17 mouse cellular contexts compared by ENCODE assay signal in the genomic region with DNA sequence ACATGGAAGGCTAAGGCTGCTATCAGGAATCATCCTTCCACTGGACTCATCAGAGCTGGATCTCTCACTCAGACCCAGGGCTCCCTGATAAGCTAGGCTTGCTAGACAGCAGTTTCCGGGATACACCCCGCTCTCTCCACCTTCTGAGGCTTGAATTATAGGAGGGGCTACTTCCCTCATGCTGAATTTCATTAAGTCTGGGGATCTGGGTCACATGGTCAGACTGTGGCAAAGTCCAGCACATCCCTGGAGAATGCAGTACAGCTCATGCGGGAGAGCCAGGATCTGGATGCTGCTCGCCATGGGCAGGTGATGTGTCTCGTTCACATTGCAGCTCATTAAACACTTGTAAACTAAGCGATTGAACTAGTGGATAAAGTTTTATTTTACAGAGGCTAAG. TPM values are rescaled to one million over a fixed set of nuclear protein-coding genes. Genes with fewer than 3 reads are reported as not detected.
DNase-seq lines count a peak whose midpoint lies in the region; ATAC-seq and TF ChIP-seq lines count a peak whose summit lies in the region.
"Had no signal": no experiment of that assay in that cellular context is flagged by ENCODE, and none has a peak within 500 bp of the region (broad histone marks: within the 10 kb centered on the region; RNA-seq: fewer than 3 reads in every experiment).

No protein-coding gene starts in this region.

- in situ Hi-C loops in Patski (cut with MboI; ENCODE audit: low pct_unique_long_range_greater_than_20kb), result no loop called here

- peak overlapping the region; percentile 15 for H3K4me2 ChIP-seq in myocyte (ENCODE audit: low read depth)
- H3K4me2 ChIP-seq: embryonic facial prominence, embryonic 12.5 days; heart, embryonic 11.5 days; limb, embryonic 13.5 days had no signal

- no peaks in the 10 kb centered on the region for H3K4me1 ChIP-seq in kidney, adult 2 months (ENCODE audit: control insufficient read depth, insufficient read depth, low read length)
- no peaks in the 10 kb centered on the region for H3K4me1 ChIP-seq in cerebellum, adult 2 months (ENCODE audit: control insufficient read depth, insufficient read depth, low read length)

- H3K4me3 ChIP-seq in C2C12 (ENCODE audit: insufficient read depth, poor library complexity, severe bottlenecking) (no peak overlapping the region), myocyte (no peak overlapping the region)
- H3K4me3 ChIP-seq in kidney, adult 2 months (ENCODE audit: insufficient read depth, low read depth, low read length), result no peak overlapping the region
- H3K4me3 ChIP-seq in cerebellum, adult 2 months (replicated peaks; ENCODE audit: insufficient read depth, low read depth, low read length), result no peak overlapping the region
- H3K4me3 ChIP-seq: embryonic facial prominence, embryonic 12.5 days; limb, embryonic 13.5 days had no signal

- POLR2A ChIA-PET in Patski (lab: Charles Lee), result no interaction called here

- CTCF ChIA-PET in Patski (lab: Charles Lee), result interaction anchor here (1.3 to 1.8 kb wide), 4 partner anchors 9 to 31 kb away, joined by 3 to 6 read pairs (median 4); no protein-coding TSS in a partner anchor

- no peak overlapping the region for H3K27ac ChIP-seq in kidney, adult 2 months (ENCODE audit: insufficient read depth, low read depth, low read length)
- H3K27ac ChIP-seq in cerebellum, adult 2 months (ENCODE audit: insufficient read depth, low read length), result no peak overlapping the region
- H3K27ac ChIP-seq: limb, embryonic 13.5 days had no signal

- H3ac ChIP-seq in C2C12 (ENCODE audit: control insufficient read depth, insufficient read length, low read depth) (no peak overlapping the region), myocyte (ENCODE audit: control insufficient read depth, insufficient read length) (no peak overlapping the region)

- TF ChIP-seq POLR2A in kidney, adult 2 months (IDR thresholded peaks at IDR 0.05; ENCODE audit: low read depth, low read length), result no peak
- TF ChIP-seq POLR2A in myocyte (IDR thresholded peaks at IDR 0.05; ENCODE audit: insufficient read length, low read depth), result no peak
- no peak for TF ChIP-seq POLR2A in cerebellum, adult 2 months (IDR thresholded peaks at IDR 0.05; ENCODE audit: borderline replicate concordance, insufficient read depth, low read length)

- TF ChIP-seq CTCF in C2C12 (IDR thresholded peaks at IDR 0.05; ENCODE audit: control insufficient read depth, insufficient read depth, insufficient read length) (no peak), Patski (IDR thresholded peaks at IDR 0.05) (no peak)
- TF ChIP-seq CTCF in kidney, adult 2 months (conservative IDR thresholded peaks at IDR 0.05; ENCODE audit: insufficient read depth, insufficient read length, low read depth, low read length), result no peak
- TF ChIP-seq CTCF in cerebellum, adult 2 months (IDR thresholded peaks at IDR 0.05; ENCODE audit: borderline replicate concordance, insufficient read depth, low read depth, low read length), result no peak

- no peaks in the 10 kb centered on the region for H3K79me3 ChIP-seq in C2C12 (ENCODE audit: low read depth)

- H3K27me3 ChIP-seq in C2C12 (ENCODE audit: control insufficient read depth, insufficient read depth, insufficient read length) (no peaks in the 10 kb centered on the region), Patski (no peaks in the 10 kb centered on the region), myocyte (ENCODE audit: control insufficient read depth, insufficient read depth, insufficient read length) (no peaks in the 10 kb centered on the region)
- H3K27me3 ChIP-seq in kidney, adult 2 months (replicated peaks; ENCODE audit: control insufficient read depth, insufficient read depth, low read length), result no peaks in the 10 kb centered on the region
- H3K27me3 ChIP-seq in cerebellum, adult 2 months (ENCODE audit: control insufficient read depth, insufficient read depth, low read length), result 0 out of 2 replicates have a peak, but pooled peaks cover 2% of the 10 kb centered on the region

- 47% methylated on average over 6 of the region's 6 CpGs for WGBS in kidney, adult 2 months
- 75% methylated on average over 6 of the region's 6 CpGs for WGBS in cerebellum, adult 2 months

- peak; percentile 68 for DNase-seq in Patski (ENCODE audit: low read depth, low spot score)
- DNase-seq in kidney, adult 2 months, result peak; percentile 61
- DNase-seq in ovary, postnatal 14 days (ENCODE audit: low spot score), result no peak
- DNase-seq in gastrocnemius, postnatal 25 days, result no peak
- no peak for DNase-seq in cerebellum, adult 2 months
- no peak for DNase-seq in lung, postnatal 4 days
- DNase-seq: cerebellum, postnatal 25 days; gastrocnemius, postnatal 10 days; heart, postnatal 4 days; lung, adult 18-20 months; spleen, adult 18-20 months had no signal

- H3K36me3 ChIP-seq in C2C12 (ENCODE audit: control insufficient read depth, insufficient read depth) (peaks cover 11% of the 10 kb centered on the region), myocyte (ENCODE audit: control insufficient read depth, insufficient read depth) (peaks cover 9% of the 10 kb centered on the region)
- H3K36me3 ChIP-seq in kidney, adult 2 months (ENCODE audit: control insufficient read depth, insufficient read depth, low read length), result no peaks in the 10 kb centered on the region

- peak; percentile 36 for ATAC-seq in Patski
- ATAC-seq: forebrain, embryonic 14.5 days had no signal

- no peaks in the 10 kb centered on the region for H3K79me2 ChIP-seq in C2C12 (ENCODE audit: control insufficient read depth, insufficient read depth)
- H3K79me2 ChIP-seq in myocyte (ENCODE audit: control insufficient read depth, insufficient read depth), result no peaks in the 10 kb centered on the region

TF ChIP-seq in C2C12, 6 proteins besides CTCF, POLR2A, EP300 and RAD21:
- TF ChIP-seq MYOG (IDR thresholded peaks at IDR 0.05; ENCODE audit: control insufficient read depth, extremely low read depth, insufficient read length), result no peak
- no peak for TF ChIP-seq FOSL1 (IDR thresholded peaks at IDR 0.05; ENCODE audit: insufficient read depth, low read length, poor library complexity, severe bottlenecking)
- no peak for TF ChIP-seq CEBPB (IDR thresholded peaks at IDR 0.05; ENCODE audit: low read depth)
- TF ChIP-seq MYOD1 (IDR thresholded peaks at IDR 0.05; ENCODE audit: control insufficient read depth, insufficient read length, low read depth), result peak; percentile 2
- peak; percentile 94 for TF ChIP-seq USF1 (IDR thresholded peaks at IDR 0.05; ENCODE audit: low read depth)
- peak; percentile 65 for TF ChIP-seq MAX (IDR thresholded peaks at IDR 0.05)

TF ChIP-seq in myocyte, 11 proteins besides CTCF, POLR2A, EP300 and RAD21:
- TF ChIP-seq TCF12 (IDR thresholded peaks at IDR 0.05; ENCODE audit: insufficient read depth, poor library complexity, severe bottlenecking) (no peak), POLR2AphosphoS2 (IDR thresholded peaks at IDR 0.05; ENCODE audit: insufficient read length, low read depth) (no peak), E2F4 (IDR thresholded peaks at IDR 0.05; ENCODE audit: insufficient read depth) (no peak), REST (IDR thresholded peaks at IDR 0.05; ENCODE audit: insufficient read depth, insufficient read length) (no peak), USF1 (IDR thresholded peaks at IDR 0.05; ENCODE audit: low read depth) (peak; percentile 89), SRF (IDR thresholded peaks at IDR 0.05; ENCODE audit: control insufficient read depth, insufficient read length, low read depth) (no peak), TCF3 (IDR thresholded peaks at IDR 0.05; ENCODE audit: insufficient read length, low read depth) (no peak)

RNA-seq across cellular contexts. Expression of gene Itgb4, which starts 3.5 kb away (rescaled TPM):
- 0.49 TPM for polyA plus RNA-seq in C2C12 (2012; fragmentation: generic; extraction: Trizol)
- 0.06 TPM for polyA plus RNA-seq in Patski (2021)
- 5.1 and 5.3 TPM in 2 replicates for polyA plus RNA-seq in kidney, adult 2 months (2012; rRNA removed)
- polyA plus RNA-seq in myocyte (2012; fragmentation: generic; extraction: Trizol), result 1.2 TPM
- 1 to 10 TPM; 4.2 to 4.5 TPM for total RNA-seq in gastrocnemius, postnatal 25 days (2021)
- 21.6 and 28.6 TPM in 2 replicates for polyA plus RNA-seq in cerebellum, adult 2 months (2012; rRNA removed)

RNA-seq across cellular contexts. Expression of gene Recql5, which starts 37.7 kb away (rescaled TPM):
- polyA plus RNA-seq in C2C12 (2012; fragmentation: generic; extraction: Trizol), result 7.6 TPM
- polyA plus RNA-seq in Patski (2021), result 20.9 TPM
- polyA plus RNA-seq in kidney, adult 2 months (2012; rRNA removed), result 16.9 and 18.8 TPM in 2 replicates
- 13.1 TPM for polyA plus RNA-seq in myocyte (2012; fragmentation: generic; extraction: Trizol)
- total RNA-seq in gastrocnemius, postnatal 25 days (2021), result 1 to 10 TPM; 4.9 to 6.8 TPM
- 24.7 and 28.5 TPM in 2 replicates for polyA plus RNA-seq in cerebellum, adult 2 months (2012; rRNA removed)

RNA-seq across cellular contexts. Expression of gene Sap30bp, which starts 37.9 kb away (rescaled TPM):
- polyA plus RNA-seq in C2C12 (2012; fragmentation: generic; extraction: Trizol) (77.6 TPM), Patski (2021) (46.3 TPM), myocyte (2012; fragmentation: generic; extraction: Trizol) (84.9 TPM)
- 20.5 and 24.1 TPM in 2 replicates for polyA plus RNA-seq in kidney, adult 2 months (2012; rRNA removed)
- total RNA-seq in gastrocnemius, postnatal 25 days (2021), result 10 to 100 TPM in 1 of 2 experiments, 1 to 10 TPM in 1; 9.4 to 14.5 TPM
- 49.5 and 53.5 TPM in 2 replicates for polyA plus RNA-seq in cerebellum, adult 2 months (2012; rRNA removed)

RNA-seq across cellular contexts. Expression of gene Galk1, which starts 41.5 kb away (rescaled TPM):
- polyA plus RNA-seq in C2C12 (2012; fragmentation: generic; extraction: Trizol) (150 TPM), Patski (2021) (100 TPM), myocyte (2012; fragmentation: generic; extraction: Trizol) (172 TPM)
- polyA plus RNA-seq in kidney, adult 2 months (2012; rRNA removed), result 83.2 and 87.9 TPM in 2 replicates
- total RNA-seq in gastrocnemius, postnatal 25 days (2021), result 1 to 10 TPM; 3.6 to 4.3 TPM
- polyA plus RNA-seq in cerebellum, adult 2 months (2012; rRNA removed), result 14.8 and 15.1 TPM in 2 replicates

RNA-seq across cellular contexts. Expression of gene H3f3b, which starts 56.7 kb away (rescaled TPM):
- polyA plus RNA-seq in C2C12 (2012; fragmentation: generic; extraction: Trizol), result 633 TPM
- polyA plus RNA-seq in Patski (2021), result 1,066 TPM
- 135 and 150 TPM in 2 replicates for polyA plus RNA-seq in kidney, adult 2 months (2012; rRNA removed)
- 502 TPM for polyA plus RNA-seq in myocyte (2012; fragmentation: generic; extraction: Trizol)
- 10 to 100 TPM; 65.8 to 68.4 TPM for total RNA-seq in gastrocnemius, postnatal 25 days (2021)
- polyA plus RNA-seq in cerebellum, adult 2 months (2012; rRNA removed), result 456 and 541 TPM in 2 replicates

Comparison
In these comparisons a context has a peak if more than half of its experiments do, and no peak if none do; other contexts are left out.
1. DNase-seq: peak in Patski (single experiment) and kidney, adult 2 months (single experiment); none in ovary, postnatal 14 days (single experiment), gastrocnemius, postnatal 25 days (single experiment), cerebellum, adult 2 months (0 of 2) and lung, postnatal 4 days (0 of 2).